In the genomic region with DNA sequence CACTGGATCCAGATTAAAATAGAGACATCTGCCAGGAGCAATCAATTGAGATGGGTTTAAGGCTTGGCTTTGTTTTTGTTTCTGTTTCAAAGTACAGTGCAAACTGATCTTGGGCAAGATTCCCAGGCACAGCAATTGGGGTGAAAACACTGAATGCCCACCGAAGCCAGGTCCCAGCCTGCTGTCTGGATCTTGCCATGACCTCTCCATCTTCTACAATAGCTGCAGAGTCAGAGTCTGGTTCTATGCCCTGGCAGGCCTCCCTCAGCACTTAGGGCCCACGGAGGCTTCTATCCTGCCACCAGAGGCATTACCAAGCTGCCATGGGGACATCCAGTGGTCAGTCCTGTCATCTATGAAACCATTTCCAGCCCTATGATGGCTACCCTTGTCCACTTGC, we compare ENCODE assay signal across 14 mouse cellular contexts.
DNase-seq lines count a peak whose midpoint lies in the region; ATAC-seq and TF ChIP-seq lines count a peak whose summit lies in the region.
"Had no signal": no experiment of that assay in that cellular context is flagged by ENCODE, and none has a peak within 500 bp of the region (broad histone marks: within the 10 kb centered on the region; RNA-seq: fewer than 3 reads in every experiment).

No protein-coding gene starts in this region.

- H3K9me3 ChIP-seq in forebrain, embryonic 16.5 days (ENCODE audit: control insufficient read depth, low read length) = no peaks in the 10 kb centered on the region
- H3K9me3 ChIP-seq in forebrain, embryonic 13.5 days (replicated peaks) = no peaks in the 10 kb centered on the region
- H3K9me3 ChIP-seq in intestine, embryonic 14.5 days (ENCODE audit: control insufficient read depth, low read length) = no peaks in the 10 kb centered on the region
- no peaks in the 10 kb centered on the region for H3K9me3 ChIP-seq in intestine, embryonic 15.5 days
- no peaks in the 10 kb centered on the region for H3K9me3 ChIP-seq in lung, postnatal 0 days (ENCODE audit: low read length)
- H3K9me3 ChIP-seq in limb, embryonic 10.5 days (replicated peaks) = no peaks in the 10 kb centered on the region
- H3K9me3 ChIP-seq: kidney, embryonic 15.5 days; limb, embryonic 15.5 days; stomach, embryonic 15.5 days had no signal

- no peak overlapping the region for H3K4me3 ChIP-seq in forebrain, embryonic 16.5 days (replicated peaks; ENCODE audit: low read length)
- no peak overlapping the region for H3K4me3 ChIP-seq in forebrain, embryonic 13.5 days
- H3K4me3 ChIP-seq in intestine, embryonic 14.5 days (ENCODE audit: low read depth, low read length) = no peak overlapping the region
- H3K4me3 ChIP-seq in intestine, embryonic 15.5 days (replicated peaks) = no peak overlapping the region
- H3K4me3 ChIP-seq in lung, postnatal 0 days (ENCODE audit: low read depth, low read length) = no peak overlapping the region
- H3K4me3 ChIP-seq in limb, embryonic 10.5 days = no peak overlapping the region
- H3K4me3 ChIP-seq: kidney, embryonic 15.5 days; left cerebral cortex, adult 2 months; limb, embryonic 15.5 days; stomach, embryonic 15.5 days had no signal

- 37% methylated on average over 2 of the region's 2 CpGs for WGBS in forebrain, embryonic 16.5 days
- WGBS in forebrain, embryonic 13.5 days = 63% methylated on average over 2 of the region's 2 CpGs
- WGBS in intestine, embryonic 14.5 days = 62% methylated on average over 2 of the region's 2 CpGs
- WGBS in intestine, embryonic 15.5 days = 59% methylated on average over 2 of the region's 2 CpGs
- 58% methylated on average over 2 of the region's 2 CpGs for WGBS in lung, postnatal 0 days
- WGBS in limb, embryonic 10.5 days = 79% methylated on average over 2 of the region's 2 CpGs

- 0 out of 2 replicates have a peak, but pooled peaks have one; percentile 23 for ATAC-seq in forebrain, embryonic 16.5 days
- ATAC-seq in forebrain, embryonic 13.5 days = no peak
- ATAC-seq in intestine, embryonic 14.5 days (replicated peaks; ENCODE audit: low FRiP score, low TSS enrichment, low read depth) = no peak
- ATAC-seq in intestine, embryonic 15.5 days = no peak
- no peak for ATAC-seq in lung, postnatal 0 days

- H3K4me1 ChIP-seq in forebrain, embryonic 16.5 days (replicated peaks; ENCODE audit: control insufficient read depth, insufficient read depth, low read length) = 0 out of 2 replicates have a peak, but pooled peaks cover 2% of the 10 kb centered on the region
- H3K4me1 ChIP-seq in forebrain, embryonic 13.5 days = peaks cover 8% of the 10 kb centered on the region
- H3K4me1 ChIP-seq in intestine, embryonic 14.5 days (replicated peaks; ENCODE audit: control insufficient read depth, insufficient read depth, low read length) = no peaks in the 10 kb centered on the region
- H3K4me1 ChIP-seq in intestine, embryonic 15.5 days (replicated peaks) = no peaks in the 10 kb centered on the region
- H3K4me1 ChIP-seq in lung, postnatal 0 days (ENCODE audit: insufficient read depth, low read depth, low read length) = no peaks in the 10 kb centered on the region
- H3K4me1 ChIP-seq in limb, embryonic 10.5 days = peaks cover 11% of the 10 kb centered on the region
- H3K4me1 ChIP-seq: stomach, embryonic 15.5 days had no signal

- H3K9ac ChIP-seq in forebrain, embryonic 16.5 days (replicated peaks; ENCODE audit: low read depth, low read length) = no peak overlapping the region
- H3K9ac ChIP-seq in forebrain, embryonic 13.5 days = no peak overlapping the region
- H3K9ac ChIP-seq in intestine, embryonic 14.5 days (ENCODE audit: low read length) = no peak overlapping the region
- no peak overlapping the region for H3K9ac ChIP-seq in intestine, embryonic 15.5 days
- no peak overlapping the region for H3K9ac ChIP-seq in lung, postnatal 0 days (replicated peaks; ENCODE audit: low read depth)
- H3K9ac ChIP-seq: hindbrain, embryonic 14.5 days; kidney, embryonic 15.5 days; limb, embryonic 15.5 days; stomach, embryonic 15.5 days had no signal

- TF ChIP-seq EP300 in lung, postnatal 0 days (IDR thresholded peaks at IDR 0.05) = no peak

- H3K27me3 ChIP-seq in forebrain, embryonic 16.5 days (replicated peaks; ENCODE audit: control insufficient read depth, insufficient read depth, low read length) = no peaks in the 10 kb centered on the region
- H3K27me3 ChIP-seq in forebrain, embryonic 13.5 days = no peaks in the 10 kb centered on the region
- H3K27me3 ChIP-seq in intestine, embryonic 14.5 days (replicated peaks; ENCODE audit: control insufficient read depth, insufficient read depth, low read length) = no peaks in the 10 kb centered on the region
- no peaks in the 10 kb centered on the region for H3K27me3 ChIP-seq in intestine, embryonic 15.5 days (replicated peaks)
- H3K27me3 ChIP-seq in lung, postnatal 0 days (replicated peaks; ENCODE audit: insufficient read depth, low read length) = no peaks in the 10 kb centered on the region
- peaks cover 20% of the 10 kb centered on the region for H3K27me3 ChIP-seq in limb, embryonic 10.5 days (ENCODE audit: low read depth, poor library complexity, severe bottlenecking)
- H3K27me3 ChIP-seq: kidney, embryonic 15.5 days; stomach, embryonic 15.5 days had no signal

- H3K36me3 ChIP-seq in forebrain, embryonic 16.5 days (ENCODE audit: control insufficient read depth, insufficient read depth) = no peaks in the 10 kb centered on the region
- no peaks in the 10 kb centered on the region for H3K36me3 ChIP-seq in forebrain, embryonic 13.5 days (ENCODE audit: poor library complexity, severe bottlenecking)
- no peaks in the 10 kb centered on the region for H3K36me3 ChIP-seq in intestine, embryonic 14.5 days (ENCODE audit: control insufficient read depth, insufficient read depth, low read length)
- H3K36me3 ChIP-seq in intestine, embryonic 15.5 days = no peaks in the 10 kb centered on the region
- no peaks in the 10 kb centered on the region for H3K36me3 ChIP-seq in lung, postnatal 0 days (ENCODE audit: insufficient read depth, low read length)
- H3K36me3 ChIP-seq in limb, embryonic 10.5 days = no peaks in the 10 kb centered on the region
- H3K36me3 ChIP-seq: kidney, embryonic 15.5 days; limb, embryonic 15.5 days; stomach, embryonic 15.5 days had no signal

- TF ChIP-seq CTCF in lung, postnatal 0 days (IDR thresholded peaks at IDR 0.05) = 0 out of 2 replicates have a peak, but pooled peaks have one; percentile 5

- H3K4me2 ChIP-seq in forebrain, embryonic 16.5 days (ENCODE audit: low read length) = no peak overlapping the region
- no peak overlapping the region for H3K4me2 ChIP-seq in forebrain, embryonic 13.5 days
- no peak overlapping the region for H3K4me2 ChIP-seq in intestine, embryonic 14.5 days (ENCODE audit: low read length)
- H3K4me2 ChIP-seq in intestine, embryonic 15.5 days (replicated peaks) = no peak overlapping the region
- H3K4me2 ChIP-seq in lung, postnatal 0 days (replicated peaks; ENCODE audit: low read depth, low read length) = no peak overlapping the region
- H3K4me2 ChIP-seq: hindbrain, embryonic 14.5 days; kidney, embryonic 15.5 days; limb, embryonic 15.5 days; stomach, embryonic 15.5 days had no signal

- H3K27ac ChIP-seq in forebrain, embryonic 16.5 days (ENCODE audit: low read length) = no peak overlapping the region
- no peak overlapping the region for H3K27ac ChIP-seq in forebrain, embryonic 13.5 days
- H3K27ac ChIP-seq in intestine, embryonic 14.5 days (ENCODE audit: low read depth) = no peak overlapping the region
- no peak overlapping the region for H3K27ac ChIP-seq in intestine, embryonic 15.5 days
- H3K27ac ChIP-seq in lung, postnatal 0 days (ENCODE audit: low read length) = no peak overlapping the region
- H3K27ac ChIP-seq in limb, embryonic 10.5 days = peak overlapping the region; percentile 51; the same call in 1 of the 2 replicates
- H3K27ac ChIP-seq: hindbrain, embryonic 14.5 days; kidney, embryonic 15.5 days; left cerebral cortex, adult 2 months; limb, embryonic 15.5 days; stomach, embryonic 15.5 days had no signal

- peak; percentile 3 for DNase-seq in intestine, embryonic 14.5 days (ENCODE audit: low spot score)
- DNase-seq in lung, postnatal 0 days (ENCODE audit: low spot score) = no peak
- no peak for DNase-seq in lung, postnatal 25 days (ENCODE audit: low spot score)
- no peak for DNase-seq in limb, embryonic 10.5 days (ENCODE audit: low spot score)
- DNase-seq in yolk sac, embryonic 10.5 days (ENCODE audit: low spot score) = no peak
- DNase-seq: adrenal gland, postnatal 14 days had no signal
